Comparison of ENCODE assay signal across 8 mouse cellular contexts in genomic region chr3:51749812-51750481, GRCm38 (mm10).
A peak's percentile ranks its signal among the peaks of the same experiment; 100 is the strongest.
DNase-seq lines count a peak whose midpoint lies in the region; ATAC-seq lines count a peak whose summit lies in the region.

No protein-coding gene starts in this region.

- WGBS in forebrain, embryonic 11.5 days: 48% methylated on average over 8 of the region's 8 CpGs

- DNase-seq in ovary, adult 18-20 months (ENCODE audit: low spot score): peak; percentile 22
- DNase-seq in ovary, postnatal 36 days (ENCODE audit: low spot score): no peak
- no peak for DNase-seq in forebrain, embryonic 11.5 days (ENCODE audit: low spot score)
- peak; percentile 67 for DNase-seq in heart, postnatal 4 days
- DNase-seq in left cerebral cortex, postnatal 25 days (ENCODE audit: low spot score in 2 of 2): peak; percentile 20 to 54
- DNase-seq in lung, postnatal 4 days: peak; percentile 67 to 88
- DNase-seq in thymus, postnatal 25 days: no peak
- no peak for DNase-seq in urinary bladder, postnatal 10 days (ENCODE audit: low spot score)

- H3K36me3 ChIP-seq in forebrain, embryonic 11.5 days (ENCODE audit: control insufficient read depth, insufficient read depth, low read length): no peaks in the 10 kb centered on the region

- peaks cover 20% of the 10 kb centered on the region for H3K4me1 ChIP-seq in forebrain, embryonic 11.5 days (replicated peaks; ENCODE audit: control insufficient read depth, insufficient read depth, low read length)

- H3K27me3 ChIP-seq in forebrain, embryonic 11.5 days (ENCODE audit: control insufficient read depth, insufficient read depth, low read length): no peaks in the 10 kb centered on the region

- H3K27ac ChIP-seq in forebrain, embryonic 11.5 days (ENCODE audit: low read depth, low read length): peak overlapping the region; percentile 73

- no peak overlapping the region for H3K4me3 ChIP-seq in forebrain, embryonic 11.5 days (ENCODE audit: low read depth, low read length)

- H3K9ac ChIP-seq in forebrain, embryonic 11.5 days (ENCODE audit: low read length): peak overlapping the region; percentile 9

- intact Hi-C loops in left cerebral cortex, postnatal 25 days (cut with DNase I): no loop called here

- no peak for ATAC-seq in forebrain, embryonic 11.5 days (replicated peaks; ENCODE audit: low FRiP score)

- no peaks in the 10 kb centered on the region for H3K9me3 ChIP-seq in forebrain, embryonic 11.5 days (ENCODE audit: control insufficient read depth, low read length)

- no peak overlapping the region for H3K4me2 ChIP-seq in forebrain, embryonic 11.5 days (ENCODE audit: low read depth, low read length, severe bottlenecking)

Comparison
In these comparisons a context has a peak if more than half of its experiments do, and no peak if none do; other contexts are left out.
1. DNase-seq: peak in ovary, adult 18-20 months (single experiment), heart, postnatal 4 days (single experiment), left cerebral cortex, postnatal 25 days (2 of 2) and lung, postnatal 4 days (2 of 2); none in ovary, postnatal 36 days (single experiment), forebrain, embryonic 11.5 days (single experiment), thymus, postnatal 25 days (single experiment) and urinary bladder, postnatal 10 days (single experiment).